Mouse (Mus musculus) hindlimb bud, embryonic 11.5 days (tissue): Measurements from ENCODE around the gene Stox2.
A peak's percentile ranks its signal among the peaks of the same experiment; 100 is the strongest.

Experiments
- DNase-seq: peaks from one replicate; pipeline ENCODE4 v3.0.0-alpha.2; 2012; ENCODE audit warnings: low read depth, low spot score; ENCODE audit errors: extremely low spot score

Gene Stox2

GRCm38 (mm10) chr8:47411321-47411720, 34.8 kb downstream of the Stox2 start:
- DNase-seq, result no peak

- no peak for DNase-seq
Measured at GRCm38 (mm10) chr8:47409061-47409460, 37.1 kb downstream of the Stox2 start.

- DNase-seq, result no peak
Measured at GRCm38 (mm10) chr8:47404852-47405251, 41.3 kb downstream of the Stox2 start.

GRCm38 (mm10) chr8:47392927-47393326, 53.2 kb downstream of the Stox2 start:
- DNase-seq, result no peak

GRCm38 (mm10) chr8:47392290-47392689, 53.9 kb downstream of the Stox2 start:
- no peak for DNase-seq

GRCm38 (mm10) chr8:47391844-47392243, 54.3 kb downstream of the Stox2 start:
- no peak for DNase-seq

- DNase-seq, result no peak
Measured at GRCm38 (mm10) chr8:47389430-47389829, 56.7 kb downstream of the Stox2 start.

- DNase-seq, result no peak
Measured at GRCm38 (mm10) chr8:47388171-47388570, 58.0 kb downstream of the Stox2 start.

GRCm38 (mm10) chr8:47385810-47386209, 60.4 kb downstream of the Stox2 start:
- no peak for DNase-seq

GRCm38 (mm10) chr8:47384151-47384550, 62.0 kb downstream of the Stox2 start:
- no peak for DNase-seq

- no peak for DNase-seq
Measured at GRCm38 (mm10) chr8:47383632-47384031, 62.5 kb downstream of the Stox2 start.

GRCm38 (mm10) chr8:47381216-47381615, 64.9 kb downstream of the Stox2 start:
- no peak for DNase-seq

- no peak for DNase-seq
Measured at GRCm38 (mm10) chr8:47380725-47381124, 65.4 kb downstream of the Stox2 start.

- DNase-seq, result no peak
Measured at GRCm38 (mm10) chr8:47380075-47380474, 66.1 kb downstream of the Stox2 start.

- no peak for DNase-seq
Measured at GRCm38 (mm10) chr8:47376651-47377050, 69.5 kb downstream of the Stox2 start.

- no peak for DNase-seq
Measured at GRCm38 (mm10) chr8:47373757-47374156, 72.4 kb downstream of the Stox2 start.

- peak; percentile 70 for DNase-seq
Measured at GRCm38 (mm10) chr8:47371539-47371938, 74.6 kb downstream of the Stox2 start.

GRCm38 (mm10) chr8:47371081-47371480, 75.1 kb downstream of the Stox2 start:
- no peak for DNase-seq

GRCm38 (mm10) chr8:47370421-47371080, 75.6 kb downstream of the Stox2 start:
- DNase-seq, result peak; percentile 76

GRCm38 (mm10) chr8:47369949-47370348, 76.2 kb downstream of the Stox2 start:
- no peak for DNase-seq

- no peak for DNase-seq
Measured at GRCm38 (mm10) chr8:47369044-47369769, 77.0 kb downstream of the Stox2 start.

GRCm38 (mm10) chr8:47367029-47367428, 79.1 kb downstream of the Stox2 start:
- DNase-seq, result no peak

- no peak for DNase-seq
Measured at GRCm38 (mm10) chr8:47363271-47363670, 82.9 kb downstream of the Stox2 start.
